Mouse (Mus musculus) olfactory bulb, adult 2 months (tissue): ENCODE data around the gene Cd47.

Source experiments
- CTCF ChIP-seq: fragments of 200-500 bp; IDR thresholded peaks from 2 replicates; pipeline ENCODE4 v1.5.1; 2012; ENCODE audit warnings: low read depth, mild to moderate bottlenecking, low read length, moderate library complexity; ENCODE audit not compliant: insufficient read depth
- POLR2A ChIP-seq: fragments of 200-500 bp; IDR thresholded peaks from 2 replicates; pipeline ENCODE4 v1.6.1; 2012; ENCODE audit warnings: mild to moderate bottlenecking, low read depth, low read length, moderate library complexity; ENCODE audit not compliant: insufficient read depth

DNA sequence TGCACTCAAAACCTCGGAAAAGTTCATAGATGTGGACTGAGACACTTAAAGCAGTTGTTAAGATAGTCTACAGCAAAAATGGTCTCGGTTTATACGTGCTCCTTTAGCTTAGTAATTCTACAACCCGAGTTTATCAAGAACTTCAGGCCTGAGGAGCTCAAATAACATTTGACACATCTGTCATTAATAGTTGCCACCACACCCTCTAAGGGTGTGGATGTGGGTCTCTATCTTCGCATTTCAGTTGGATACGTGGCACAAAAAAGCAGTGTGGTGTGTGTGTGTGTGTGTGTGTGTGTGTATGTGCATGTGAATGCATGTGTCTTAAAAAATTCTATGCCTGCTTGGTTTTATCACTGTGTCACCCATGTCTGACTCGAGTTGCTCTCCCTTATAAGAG, 23.4 kb upstream of the Cd47 start:
- TF ChIP-seq CTCF, result no peak
- no peak for TF ChIP-seq POLR2A
